In the genomic region with DNA sequence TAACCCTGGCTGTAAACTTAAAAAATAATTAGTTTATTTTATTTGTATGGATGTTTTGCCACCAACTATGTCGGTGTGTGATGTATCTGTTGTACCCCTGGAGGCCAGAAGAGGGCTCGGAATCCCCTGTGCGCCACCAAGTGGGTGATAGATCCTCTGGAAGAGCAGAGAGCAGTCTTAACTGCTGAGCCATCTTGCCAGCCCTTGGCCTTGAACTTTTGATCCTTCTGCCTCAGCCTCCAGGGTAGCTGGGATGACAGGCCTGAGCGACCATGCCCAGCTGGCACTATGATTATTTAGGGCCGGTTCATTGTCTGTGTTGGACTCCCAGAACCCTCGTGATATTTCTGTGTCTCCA, we compare ENCODE assay signal across 8 mouse cellular contexts. TPM values are rescaled to one million over a fixed set of nuclear protein-coding genes. Genes with fewer than 3 reads are reported as not detected.
A peak's percentile ranks its signal among the peaks of the same experiment; 100 is the strongest.
DNase-seq lines count a peak whose midpoint lies in the region; ATAC-seq lines count a peak whose summit lies in the region.

No protein-coding gene starts in this region.

- no peaks in the 10 kb centered on the region for H3K27me3 ChIP-seq in intestine, embryonic 15.5 days (replicated peaks)
- H3K27me3 ChIP-seq in neural tube, embryonic 13.5 days: no peaks in the 10 kb centered on the region

- H3K36me3 ChIP-seq in intestine, embryonic 15.5 days: no peaks in the 10 kb centered on the region
- H3K36me3 ChIP-seq in neural tube, embryonic 13.5 days: no peaks in the 10 kb centered on the region

- H3K4me1 ChIP-seq in intestine, embryonic 15.5 days (replicated peaks): peaks cover 9% of the 10 kb centered on the region
- peaks cover 15% of the 10 kb centered on the region for H3K4me1 ChIP-seq in neural tube, embryonic 13.5 days (replicated peaks)

- H3K4me2 ChIP-seq in intestine, embryonic 15.5 days (replicated peaks): peak overlapping the region; percentile 78
- peak overlapping the region; percentile 60 for H3K4me2 ChIP-seq in neural tube, embryonic 13.5 days

- 0 out of 2 replicates have a peak overlapping the region, but pooled peaks have one; percentile 28 for H3K9ac ChIP-seq in intestine, embryonic 15.5 days
- H3K9ac ChIP-seq in neural tube, embryonic 13.5 days: no peak overlapping the region

- WGBS in intestine, embryonic 15.5 days: 19% methylated on average over 6 of the region's 6 CpGs
- WGBS in neural tube, embryonic 13.5 days: 29% methylated on average over 6 of the region's 6 CpGs

- peak overlapping the region; percentile 100 for H3K27ac ChIP-seq in intestine, embryonic 15.5 days
- H3K27ac ChIP-seq in neural tube, embryonic 13.5 days (replicated peaks): peak overlapping the region; percentile 95; the same call in 1 of the 2 replicates

- ATAC-seq in intestine, embryonic 15.5 days: peak; percentile 78
- ATAC-seq in neural tube, embryonic 13.5 days (ENCODE audit: low read depth): peak; percentile 37

- peak overlapping the region; percentile 59 for H3K4me3 ChIP-seq in intestine, embryonic 15.5 days (replicated peaks)
- H3K4me3 ChIP-seq in neural tube, embryonic 13.5 days: peak overlapping the region; percentile 54; the same call in 1 of the 2 replicates

- peak; percentile 77 to 83 for DNase-seq in B cell, adult 2 months
- peak; percentile 91 for DNase-seq in R1 (ENCODE audit: low read depth, low spot score)
- DNase-seq in cerebellum, postnatal 14 days: peak; percentile 66 to 72
- DNase-seq in gastrocnemius, postnatal 10 days: peak; percentile 52
- peak; percentile 75 for DNase-seq in lung, adult 18-20 months
- peak; percentile 79 for DNase-seq in thymus, postnatal 4 days

- no peaks in the 10 kb centered on the region for H3K9me3 ChIP-seq in intestine, embryonic 15.5 days
- H3K9me3 ChIP-seq in neural tube, embryonic 13.5 days: no peaks in the 10 kb centered on the region

RNA-seq across cellular contexts. Expression of a gene that starts 9.5 kb away (rescaled TPM):
- 10 to 100 TPM; 34.6 to 48.7 TPM for total RNA-seq in gastrocnemius, postnatal 10 days (2021)
- polyA plus RNA-seq in intestine, embryonic 15.5 days (2015; fragmentation: Nextera tagmentation; extraction: Ambion mirVana): 2.7 and 3.2 TPM in 2 replicates
- 1.9 TPM in 2 replicates for polyA plus RNA-seq in neural tube, embryonic 13.5 days (2015; fragmentation: Nextera tagmentation; extraction: Ambion mirVana)

RNA-seq across cellular contexts. Expression of a gene that starts 14.4 kb away (rescaled TPM):
- under 1 TPM; 0.42 to 0.84 TPM for total RNA-seq in gastrocnemius, postnatal 10 days (2021)
- polyA plus RNA-seq in intestine, embryonic 15.5 days (2015; fragmentation: Nextera tagmentation; extraction: Ambion mirVana): 0.35 and 0.54 TPM in 2 replicates
- 0.39 and 0.71 TPM in 2 replicates for polyA plus RNA-seq in neural tube, embryonic 13.5 days (2015; fragmentation: Nextera tagmentation; extraction: Ambion mirVana)

RNA-seq across cellular contexts. Expression of a gene that starts 21.9 kb away (rescaled TPM):
- total RNA-seq in gastrocnemius, postnatal 10 days (2021): 10 to 100 TPM; 10.6 to 14.4 TPM
- 36.0 and 39.0 TPM in 2 replicates for polyA plus RNA-seq in intestine, embryonic 15.5 days (2015; fragmentation: Nextera tagmentation; extraction: Ambion mirVana)
- polyA plus RNA-seq in neural tube, embryonic 13.5 days (2015; fragmentation: Nextera tagmentation; extraction: Ambion mirVana): 12.3 and 14.1 TPM in 2 replicates

RNA-seq across cellular contexts. Expression of a gene that starts 35.1 kb away (rescaled TPM):
- total RNA-seq in gastrocnemius, postnatal 10 days (2021): 10 to 100 TPM in 1 of 2 experiments, 1 to 10 TPM in 1; 9.0 to 13.0 TPM
- polyA plus RNA-seq in intestine, embryonic 15.5 days (2015; fragmentation: Nextera tagmentation; extraction: Ambion mirVana): 25.7 and 27.0 TPM in 2 replicates
- 16.7 and 16.8 TPM in 2 replicates for polyA plus RNA-seq in neural tube, embryonic 13.5 days (2015; fragmentation: Nextera tagmentation; extraction: Ambion mirVana)

RNA-seq across cellular contexts. Expression of a gene that starts 44.4 kb away (rescaled TPM):
- 10 to 100 TPM; 27.2 to 37.9 TPM for total RNA-seq in gastrocnemius, postnatal 10 days (2021)
- 64.5 and 65.0 TPM in 2 replicates for polyA plus RNA-seq in intestine, embryonic 15.5 days (2015; fragmentation: Nextera tagmentation; extraction: Ambion mirVana)
- polyA plus RNA-seq in neural tube, embryonic 13.5 days (2015; fragmentation: Nextera tagmentation; extraction: Ambion mirVana): 123 and 128 TPM in 2 replicates

Comparison
In these comparisons a context has a peak if more than half of its experiments do, and no peak if none do; other contexts are left out.
1. Peak in every context shown above with its lines: DNase-seq, ATAC-seq, H3K4me3 ChIP-seq and H3K27ac ChIP-seq.